Mouse (Mus musculus) olfactory bulb, adult 2 months (tissue): ENCODE results near the gene Gramd4.

Experiments used
- CTCF ChIP-seq: fragments of 200-500 bp; IDR thresholded peaks from 2 replicates; pipeline ENCODE4 v1.5.1; 2012; ENCODE audit warnings: low read depth, mild to moderate bottlenecking, low read length, moderate library complexity; ENCODE audit not compliant: insufficient read depth
- POLR2A ChIP-seq: fragments of 200-500 bp; IDR thresholded peaks from 2 replicates; pipeline ENCODE4 v1.6.1; 2012; ENCODE audit warnings: mild to moderate bottlenecking, low read depth, low read length, moderate library complexity; ENCODE audit not compliant: insufficient read depth

- TF ChIP-seq CTCF, result peak; percentile 48; the same call in 1 of the 2 replicates
- TF ChIP-seq POLR2A, result no peak
Observed at GRCm38 (mm10) chr15:86038802-86039201, 18.7 kb upstream of the Gramd4 start.
